Mouse (Mus musculus): ENCODE measurements at regions not wholly inside any gene's neighbourhood (a gene's known extent, or its start where the extent isn't known, plus 50 kb on each side); places are given as distances from the start of the nearest gene placed in this dataset.

GRCm38 (mm10) chr16:51457166-51457565 is 573.9 kb upstream of the Cblb start:
- Histone ChIP-seq H3K27ac (ENCODE audit: low read length) (no peak overlapping the region), H3K4me1 (ENCODE audit: insufficient read depth, low read depth, low read length) (no peaks in the 10 kb centered on the region), H3K4me2 (replicated peaks; ENCODE audit: low read depth, low read length) (no peak overlapping the region), H3K4me3 (ENCODE audit: low read depth, low read length) (no peak overlapping the region), H3K36me3 (ENCODE audit: insufficient read depth, low read length) (no peaks in the 10 kb centered on the region), H3K9ac (replicated peaks; ENCODE audit: low read depth) (no peak overlapping the region), H3K27me3 (replicated peaks; ENCODE audit: insufficient read depth, low read length) (no peaks in the 10 kb centered on the region), H3K9me3 (ENCODE audit: low read length) (no peaks in the 10 kb centered on the region)
- ATAC-seq (no peak), DNase-seq (ENCODE audit: low spot score) (no peak)
- 35% methylated on average over 1 of the region's 1 CpGs for WGBS
- TF ChIP-seq EP300 (IDR thresholded peaks at IDR 0.05) = no peak
- no peak for TF ChIP-seq CTCF (IDR thresholded peaks at IDR 0.05)

- no peak overlapping the region for H3K9ac ChIP-seq (replicated peaks; ENCODE audit: low read depth)
- H3K27me3 ChIP-seq (replicated peaks; ENCODE audit: insufficient read depth, low read length) = no peaks in the 10 kb centered on the region
- H3K36me3 ChIP-seq (ENCODE audit: insufficient read depth, low read length) = no peaks in the 10 kb centered on the region
- H3K4me1 ChIP-seq (ENCODE audit: insufficient read depth, low read depth, low read length) = no peaks in the 10 kb centered on the region
- DNase-seq (ENCODE audit: low spot score) (no peak), ATAC-seq (no peak)
- no peak overlapping the region for H3K27ac ChIP-seq (ENCODE audit: low read length)
- no peaks in the 10 kb centered on the region for H3K9me3 ChIP-seq (ENCODE audit: low read length)
- no peak for TF ChIP-seq CTCF (IDR thresholded peaks at IDR 0.05)
- no peak for TF ChIP-seq EP300 (IDR thresholded peaks at IDR 0.05)
- H3K4me2 ChIP-seq (replicated peaks; ENCODE audit: low read depth, low read length) = no peak overlapping the region
- 72% methylated on average over 3 of the region's 3 CpGs for WGBS
- no peak overlapping the region for H3K4me3 ChIP-seq (ENCODE audit: low read depth, low read length)
Observed at GRCm38 (mm10) chr16:51475690-51476089, 555.3 kb upstream of the Cblb start.

- Histone ChIP-seq H3K27ac (ENCODE audit: low read length) (no peak overlapping the region), H3K4me1 (ENCODE audit: insufficient read depth, low read depth, low read length) (no peaks in the 10 kb centered on the region), H3K9ac (replicated peaks; ENCODE audit: low read depth) (no peak overlapping the region), H3K4me2 (replicated peaks; ENCODE audit: low read depth, low read length) (no peak overlapping the region), H3K36me3 (ENCODE audit: insufficient read depth, low read length) (no peaks in the 10 kb centered on the region), H3K27me3 (replicated peaks; ENCODE audit: insufficient read depth, low read length) (no peaks in the 10 kb centered on the region), H3K9me3 (ENCODE audit: low read length) (no peaks in the 10 kb centered on the region), H3K4me3 (ENCODE audit: low read depth, low read length) (no peak overlapping the region)
- no peak for DNase-seq (ENCODE audit: low spot score)
- no peak for ATAC-seq
- TF ChIP-seq EP300 (IDR thresholded peaks at IDR 0.05) (no peak), CTCF (IDR thresholded peaks at IDR 0.05) (no peak)
- WGBS = 59% methylated on average over 2 of the region's 2 CpGs
Observed at GRCm38 (mm10) chr16:51496096-51496495, 534.9 kb upstream of the Cblb start.

- TF ChIP-seq EP300 (IDR thresholded peaks at IDR 0.05) (no peak), CTCF (IDR thresholded peaks at IDR 0.05) (no peak)
- Histone ChIP-seq H3K4me1 (ENCODE audit: insufficient read depth, low read depth, low read length) (no peaks in the 10 kb centered on the region), H3K36me3 (ENCODE audit: insufficient read depth, low read length) (no peaks in the 10 kb centered on the region), H3K4me2 (replicated peaks; ENCODE audit: low read depth, low read length) (no peak overlapping the region), H3K27ac (ENCODE audit: low read length) (no peak overlapping the region), H3K9me3 (ENCODE audit: low read length) (no peaks in the 10 kb centered on the region), H3K27me3 (replicated peaks; ENCODE audit: insufficient read depth, low read length) (no peaks in the 10 kb centered on the region), H3K4me3 (ENCODE audit: low read depth, low read length) (no peak overlapping the region), H3K9ac (replicated peaks; ENCODE audit: low read depth) (no peak overlapping the region)
- WGBS = 72% methylated on average over 7 of the region's 7 CpGs
- no peak for ATAC-seq
- no peak for DNase-seq (ENCODE audit: low spot score)
Observed at GRCm38 (mm10) chr16:51497777-51498176, 533.2 kb upstream of the Cblb start.

- ATAC-seq (no peak), DNase-seq (ENCODE audit: low spot score) (no peak)
- no peak overlapping the region for H3K27ac ChIP-seq (ENCODE audit: low read length)
- no peak for TF ChIP-seq EP300 (IDR thresholded peaks at IDR 0.05)
- no peak for TF ChIP-seq CTCF (IDR thresholded peaks at IDR 0.05)
- no peak overlapping the region for H3K9ac ChIP-seq (replicated peaks; ENCODE audit: low read depth)
- H3K4me1 ChIP-seq (ENCODE audit: insufficient read depth, low read depth, low read length) = no peaks in the 10 kb centered on the region
- no peaks in the 10 kb centered on the region for H3K36me3 ChIP-seq (ENCODE audit: insufficient read depth, low read length)
- H3K27me3 ChIP-seq (replicated peaks; ENCODE audit: insufficient read depth, low read length) = no peaks in the 10 kb centered on the region
- no peak overlapping the region for H3K4me2 ChIP-seq (replicated peaks; ENCODE audit: low read depth, low read length)
- H3K4me3 ChIP-seq (ENCODE audit: low read depth, low read length) = no peak overlapping the region
- 74% methylated on average over 3 of the region's 3 CpGs for WGBS
- no peaks in the 10 kb centered on the region for H3K9me3 ChIP-seq (ENCODE audit: low read length)
Observed at GRCm38 (mm10) chr16:51517079-51517478, 513.9 kb upstream of the Cblb start.

GRCm38 (mm10) chr16:51520762-51521161 is 510.3 kb upstream of the Cblb start:
- Histone ChIP-seq H3K4me3 (ENCODE audit: low read depth, low read length) (no peak overlapping the region), H3K4me1 (ENCODE audit: insufficient read depth, low read depth, low read length) (no peaks in the 10 kb centered on the region), H3K9ac (replicated peaks; ENCODE audit: low read depth) (no peak overlapping the region), H3K9me3 (ENCODE audit: low read length) (no peaks in the 10 kb centered on the region), H3K36me3 (ENCODE audit: insufficient read depth, low read length) (no peaks in the 10 kb centered on the region), H3K27ac (ENCODE audit: low read length) (no peak overlapping the region), H3K4me2 (replicated peaks; ENCODE audit: low read depth, low read length) (no peak overlapping the region), H3K27me3 (replicated peaks; ENCODE audit: insufficient read depth, low read length) (no peaks in the 10 kb centered on the region)
- ATAC-seq (no peak), DNase-seq (ENCODE audit: low spot score) (no peak)
- WGBS = 78% methylated on average over 4 of the region's 4 CpGs
- no peak for TF ChIP-seq EP300 (IDR thresholded peaks at IDR 0.05)
- no peak for TF ChIP-seq CTCF (IDR thresholded peaks at IDR 0.05)

Measured in lung, postnatal 0 days (tissue).